Mouse (Mus musculus) heart, embryonic 14.5 days (tissue): ENCODE results near the gene Otulin. TPM values are rescaled to one million over a fixed set of nuclear protein-coding genes. Genes with fewer than 3 reads are reported as not detected.

Experiments used
- ATAC-seq: fragments of 200-750 bp; cut with Nextera tagmentation; 2 replicates; pipeline ENCODE4 v1.8.0; 2017; ENCODE audit warnings: low read depth, moderate TSS enrichment; ENCODE audit not compliant: insufficient number of reproducible peaks, insufficient read depth, low FRiP score
- H3K27ac ChIP-seq, 2 experiments: fragments of 200-500 bp in 1 of 2; fragments of 300-500 bp in 1 of 2; sonication (generic) in 1 of 2; replicated peaks in 1 of 2; 2 replicates each; pipeline ENCODE4 v1.5.1; 2012 to 2014; ENCODE audit warnings: low read depth in 2 of 2, low read length in 2 of 2, control low read depth in 1 of 2, mild to moderate bottlenecking in 1 of 2, mixed read lengths in 1 of 2; ENCODE audit not compliant: control insufficient read depth in 1 of 2, insufficient read depth in 1 of 2
- H3K27me3 ChIP-seq: fragments of 300-500 bp; sonication (generic); 2 replicates; pipeline ENCODE4 v1.6.1; 2014; ENCODE audit warnings: mild to moderate bottlenecking, low read length, control low read depth; ENCODE audit not compliant: control insufficient read depth, insufficient read depth
- H3K36me3 ChIP-seq: fragments of 300-500 bp; sonication (generic); 2 replicates; pipeline ENCODE4 v1.6.1; 2014; ENCODE audit warnings: mild to moderate bottlenecking, control low read depth, low read length, mixed read lengths; ENCODE audit not compliant: control insufficient read depth, insufficient read depth
- H3K4me1 ChIP-seq, 2 experiments: fragments of 200-500 bp in 1 of 2; fragments of 300-500 bp in 1 of 2; sonication (generic) in 1 of 2; 2 replicates each; pipeline ENCODE4 v1.6.1; 2012 to 2014; ENCODE audit warnings: low read length in 2 of 2, control low read depth in 1 of 2, mixed read lengths in 1 of 2; ENCODE audit not compliant: control insufficient read depth in 2 of 2, insufficient read depth in 2 of 2
- H3K4me2 ChIP-seq: fragments of 300-500 bp; sonication (generic); 2 replicates; pipeline ENCODE4 v1.6.1; 2014; ENCODE audit warnings: mild to moderate bottlenecking, low read length
- H3K4me3 ChIP-seq, 2 experiments: fragments of 200-500 bp in 1 of 2; fragments of 300-500 bp in 1 of 2; sonication (generic) in 1 of 2; 2 replicates each; pipeline ENCODE4 v1.5.1; 2012 to 2014; ENCODE audit warnings: low read length in 2 of 2, mild to moderate bottlenecking in 2 of 2, control low read depth in 1 of 2, low read depth in 1 of 2, moderate library complexity in 1 of 2; ENCODE audit not compliant: control insufficient read depth in 1 of 2, insufficient read depth in 1 of 2
- H3K9ac ChIP-seq: fragments of 300-500 bp; sonication (generic); 2 replicates; pipeline ENCODE4 v1.6.1; 2014; ENCODE audit warnings: mild to moderate bottlenecking, low read length
- H3K9me3 ChIP-seq: fragments of 300-500 bp; sonication (generic); 2 replicates; pipeline ENCODE4 v1.6.1; 2016; ENCODE audit warnings: low read length, control low read depth; ENCODE audit not compliant: control insufficient read depth
- WGBS: fragments of 180-500 bp; shearing (Covaris S2); extraction: QIAGEN DNeasy Blood & Tissue Kit; methylation state at CpG from one replicate; pipeline ENCODE4 v1.1.7; 2014; 5-methylcytosine and 5-hydroxymethylcytosine counted together
- polyA plus RNA-seq: library from polyadenylated mRNA; unstranded; fragments of >200 nt; fragmentation: Nextera tagmentation; extraction: Ambion mirVana; gene quantifications from 2 replicates; pipeline ENCODE4 v1.2.1, GENCODE M21; 2014

The Otulin gene
- polyA plus RNA-seq, 1 experiment from 2014 or later = 38.1 TPM

DNA sequence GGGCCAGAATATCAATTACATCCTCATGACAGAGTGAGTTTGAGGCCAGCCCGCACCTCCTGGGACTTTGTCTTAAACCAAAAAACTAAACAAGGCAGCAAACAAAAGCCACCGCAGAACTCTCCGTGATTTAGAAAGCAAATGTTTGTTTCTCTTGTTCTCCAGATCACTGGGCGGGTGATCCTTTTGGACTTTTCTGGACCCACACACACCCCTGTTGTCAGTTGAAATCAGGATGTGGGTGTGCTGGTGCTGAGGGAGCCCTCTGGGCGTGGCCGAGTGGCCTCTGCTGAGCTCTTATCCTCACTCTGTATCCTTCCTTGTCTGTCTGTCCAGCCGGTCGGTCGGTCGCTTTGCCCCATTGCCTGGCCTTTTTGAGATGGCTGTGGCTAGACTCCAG lies 81.4 kb downstream of the Otulin start:
- no peak for ATAC-seq
- Histone ChIP-seq H3K9me3 (no peaks in the 10 kb centered on the region), H3K4me3 (no peak overlapping the region), H3K4me2 (no peak overlapping the region), H3K9ac (no peak overlapping the region), H3K36me3 (0 out of 2 replicates have a peak, but pooled peaks cover 8% of the 10 kb centered on the region), H3K4me1 (peaks cover 26 to 46% of the 10 kb centered on the region in 2 experiments), H3K27me3 (no peaks in the 10 kb centered on the region), H3K27ac (no peak overlapping the region)
- WGBS = 85% methylated on average over 10 of the region's 10 CpGs

DNA sequence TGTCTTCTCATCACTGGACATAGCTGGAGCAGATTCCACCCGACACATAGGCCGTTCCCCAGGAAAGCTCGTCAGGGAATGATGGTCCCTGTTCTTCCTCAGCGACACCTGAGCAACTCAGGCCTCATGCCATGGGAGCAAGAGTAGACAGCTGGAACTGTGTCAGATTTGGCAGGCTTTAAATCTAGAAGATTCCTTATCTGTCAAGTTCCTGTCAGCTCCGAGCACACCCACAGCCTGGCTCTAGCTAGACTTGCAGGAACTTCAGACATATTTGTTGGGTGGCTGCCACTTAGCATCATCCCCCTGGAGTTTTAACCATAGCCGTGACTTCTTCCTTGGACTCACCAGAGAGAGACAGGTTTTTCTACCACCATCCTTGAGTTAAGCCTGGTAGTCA lies 82.4 kb downstream of the Otulin start:
- 46% methylated on average over 6 of the region's 6 CpGs for WGBS
- Histone ChIP-seq H3K27me3 (no peaks in the 10 kb centered on the region), H3K4me1 (peaks cover 26 to 46% of the 10 kb centered on the region in 2 experiments), H3K36me3 (0 out of 2 replicates have a peak, but pooled peaks cover 8% of the 10 kb centered on the region), H3K9me3 (no peaks in the 10 kb centered on the region), H3K27ac (no peak overlapping the region; a peak in 1 of 4 replicates), H3K9ac (no peak overlapping the region), H3K4me2 (no peak overlapping the region), H3K4me3 (no peak overlapping the region)
- ATAC-seq = no peak

- no peak overlapping the region for H3K4me3 ChIP-seq
- H3K27me3 ChIP-seq = no peaks in the 10 kb centered on the region
- peaks cover 19 to 41% of the 10 kb centered on the region in 2 experiments for H3K4me1 ChIP-seq
- H3K27ac ChIP-seq = peak overlapping the region in 1 of 2 experiments; percentile 37; a peak in 2 of 4 replicates
- H3K9ac ChIP-seq = no peak overlapping the region
- no peak overlapping the region for H3K4me2 ChIP-seq
- ATAC-seq = no peak
- WGBS = 54% methylated on average over 10 of the region's 10 CpGs
- 0 out of 2 replicates have a peak, but pooled peaks cover 8% of the 10 kb centered on the region for H3K36me3 ChIP-seq
- no peaks in the 10 kb centered on the region for H3K9me3 ChIP-seq
These were observed 85.3 kb downstream of the Otulin start for GRCm38 (mm10) chr15:27545203-27545602.

DNA sequence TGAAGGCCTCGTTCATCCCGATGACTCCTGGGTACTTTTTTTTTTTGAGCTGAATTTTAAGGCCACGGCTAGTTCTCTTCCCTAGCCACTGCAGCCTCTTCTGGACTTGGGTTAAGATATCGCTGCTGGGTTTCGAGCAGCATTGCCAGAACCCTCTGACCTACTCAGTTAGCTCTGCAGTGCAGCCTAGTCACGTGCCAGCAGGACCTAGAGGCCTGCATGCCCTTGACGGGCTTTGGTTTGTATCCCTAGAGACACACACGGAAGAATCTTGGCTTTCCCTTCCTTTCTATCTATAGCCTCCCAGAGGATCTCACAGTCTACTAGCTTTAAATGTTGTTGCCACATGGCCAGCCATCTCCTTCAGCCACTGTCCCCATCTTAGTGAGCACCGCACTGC lies 90.7 kb downstream of the Otulin start:
- H3K27me3 ChIP-seq = no peaks in the 10 kb centered on the region
- peaks cover 35 to 51% of the 10 kb centered on the region in 2 experiments for H3K4me1 ChIP-seq
- H3K9me3 ChIP-seq = no peaks in the 10 kb centered on the region
- H3K4me3 ChIP-seq = no peak overlapping the region
- 0 out of 2 replicates have a peak, but pooled peaks have one; percentile 24 for ATAC-seq
- peak overlapping the region; percentile 82 to 92 for H3K27ac ChIP-seq
- H3K36me3 ChIP-seq = no peaks in the 10 kb centered on the region
- H3K4me2 ChIP-seq = no peak overlapping the region
- no peak overlapping the region; the same call in 1 of the 2 replicates for H3K9ac ChIP-seq
- WGBS = 56% methylated on average over 9 of the region's 9 CpGs

GRCm38 (mm10) chr15:27537519-27538223 lies 92.8 kb downstream of the Otulin start:
- Histone ChIP-seq H3K9me3 (no peaks in the 10 kb centered on the region), H3K36me3 (no peaks in the 10 kb centered on the region), H3K27ac (peak overlapping the region; percentile 89 to 92), H3K4me1 (peaks cover 35 to 54% of the 10 kb centered on the region in 2 experiments), H3K27me3 (no peaks in the 10 kb centered on the region), H3K4me3 (no peak overlapping the region), H3K4me2 (peak overlapping the region; percentile 39), H3K9ac (peak overlapping the region; percentile 31)
- WGBS = 22% methylated on average over 4 of the region's 4 CpGs
- ATAC-seq = peak; percentile 71

DNA sequence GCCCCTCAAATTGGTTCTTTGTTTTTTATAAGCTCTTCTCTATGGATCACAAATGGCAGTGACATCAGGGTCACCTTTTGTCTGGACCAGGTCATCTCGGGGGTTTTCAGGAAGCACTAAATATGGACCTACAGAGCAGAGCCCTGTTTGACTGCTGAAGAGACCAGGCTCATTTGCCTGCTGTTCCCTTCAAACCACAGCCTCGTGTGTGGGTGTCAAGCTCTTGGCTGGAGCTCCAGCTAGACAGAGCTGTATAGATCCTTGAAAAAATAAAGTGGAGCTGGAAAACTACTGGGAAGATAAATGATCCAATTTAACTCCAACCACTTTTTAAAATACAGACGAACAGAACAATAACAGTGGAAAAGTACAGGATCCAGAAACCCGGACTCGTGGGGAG lies 93.7 kb downstream of the Otulin start:
- Histone ChIP-seq H3K4me1 (peaks cover 35 to 54% of the 10 kb centered on the region in 2 experiments), H3K4me3 (no peak overlapping the region), H3K9me3 (no peaks in the 10 kb centered on the region), H3K4me2 (peak overlapping the region; percentile 39; the same call in 1 of the 2 replicates), H3K36me3 (no peaks in the 10 kb centered on the region), H3K27me3 (no peaks in the 10 kb centered on the region), H3K27ac (peak overlapping the region; percentile 89 to 92), H3K9ac (peak overlapping the region; percentile 31)
- no peak for ATAC-seq
- 32% methylated on average over 5 of the region's 5 CpGs for WGBS

- Histone ChIP-seq H3K27me3 (no peaks in the 10 kb centered on the region), H3K4me2 (no peak overlapping the region), H3K9ac (no peak overlapping the region), H3K27ac (peak overlapping the region in 1 of 2 experiments; percentile 92; a peak in 2 of 4 replicates), H3K36me3 (no peaks in the 10 kb centered on the region), H3K4me3 (no peak overlapping the region), H3K9me3 (no peaks in the 10 kb centered on the region), H3K4me1 (peaks cover 33 to 53% of the 10 kb centered on the region in 2 experiments)
- ATAC-seq = no peak
- 91% methylated on average over 7 of the region's 7 CpGs for WGBS
These were observed 94.3 kb downstream of the Otulin start for GRCm38 (mm10) chr15:27536186-27536585.
